Mouse (Mus musculus): ENCODE results near the gene Hoxa6.

GRCm38 (mm10) chr6:52232568-52232965 is 24.0 kb upstream of the Hoxa6 start:
- no peak for TF ChIP-seq CTCF (IDR thresholded peaks at IDR 0.05; ENCODE audit: low read depth, low read length)
- no peak for TF ChIP-seq POLR2A (IDR thresholded peaks at IDR 0.05; ENCODE audit: extremely low read depth, insufficient read depth, low read length)
